Mouse (Mus musculus) liver, adult 2 months (tissue): Measurements from ENCODE around the gene Ino80d. TPM values are rescaled to one million over a fixed set of nuclear protein-coding genes. Genes with fewer than 3 reads are reported as not detected.

Experiments
- DNase-seq: peaks from one replicate; pipeline ENCODE4 v3.0.0-alpha.2; 2011; ENCODE audit warnings: low read depth, low spot score; ENCODE audit errors: extremely low read depth
- H3K27ac ChIP-seq: fragments of 200-500 bp; replicated peaks from 2 replicates; pipeline ENCODE4 v1.5.1; 2012; ENCODE audit warnings: low read depth, mild to moderate bottlenecking, control low read depth, inconsistent platforms, low read length; ENCODE audit not compliant: insufficient read depth
- H3K27me3 ChIP-seq: fragments of 200-500 bp; 2 replicates; pipeline ENCODE4 v1.6.1; 2012; ENCODE audit warnings: mild to moderate bottlenecking, moderate library complexity, low read length, inconsistent platforms; ENCODE audit not compliant: control insufficient read depth, insufficient read depth
- H3K36me3 ChIP-seq: fragments of 200-500 bp; 2 replicates; pipeline ENCODE4 v1.6.1; 2012; ENCODE audit warnings: low read length, inconsistent platforms; ENCODE audit not compliant: control insufficient read depth, insufficient read depth
- H3K4me1 ChIP-seq: fragments of 200-500 bp; 2 replicates; pipeline ENCODE4 v1.6.1; 2011; ENCODE audit warnings: low read length; ENCODE audit not compliant: control insufficient read depth, insufficient read depth
- H3K4me3 ChIP-seq: fragments of 200-500 bp; 2 replicates; pipeline ENCODE4 v1.5.1; 2011; ENCODE audit warnings: low read depth, mild to moderate bottlenecking, control low read depth, low read length, moderate library complexity; ENCODE audit not compliant: insufficient read depth
- H3K79me2 ChIP-seq: fragments of 200-500 bp; 2 replicates; pipeline ENCODE4 v1.6.1; 2012; ENCODE audit warnings: inconsistent platforms, mild to moderate bottlenecking, low read length, moderate library complexity; ENCODE audit not compliant: control insufficient read depth, insufficient read depth
- H3K9ac ChIP-seq: fragments of 200-500 bp; 2 replicates; pipeline ENCODE4 v1.6.1; 2012; ENCODE audit warnings: low read depth, mild to moderate bottlenecking, control low read depth, inconsistent platforms, low read length
- CTCF ChIP-seq: fragments of 200-500 bp; IDR thresholded peaks from 2 replicates; pipeline ENCODE4 v1.5.1; 2011; ENCODE audit warnings: low read depth, low read length, control low read depth
- POLR2A ChIP-seq: fragments of 200-500 bp; IDR thresholded peaks from 2 replicates; pipeline ENCODE4 v1.6.1; 2011; ENCODE audit warnings: low read length, control low read depth; ENCODE audit not compliant: insufficient read depth; ENCODE audit errors: extremely low read depth
- WGBS: fragments of 180-500 bp; shearing (Covaris S2); methylation state at CpG from one replicate; pipeline ENCODE4 v1.1.7; 2018; 5-methylcytosine and 5-hydroxymethylcytosine counted together
- polyA plus RNA-seq: library from polyadenylated mRNA; depleted of rRNA; stranded (reverse); fragments of >200 nt; gene quantifications from 2 replicates; pipeline ENCODE4 v1.2.3, GENCODE M21; 2012
- total RNA-seq: library from RNA; depleted of rRNA; stranded (reverse); fragments of >200 nt; gene quantifications from 2 replicates; pipeline ENCODE4 v1.2.3, GENCODE M21; 2014

Ino80d gene
- total and polyA plus RNA-seq, 2 experiments = 5.2 to 5.3 TPM

- peak; percentile 70 for DNase-seq
- no peaks in the 10 kb centered on the region for H3K36me3 ChIP-seq
- peak overlapping the region; percentile 99 for H3K9ac ChIP-seq
- H3K4me1 ChIP-seq = peaks cover 9% of the 10 kb centered on the region
- WGBS = under 1% methylated on average over 11 of the region's 11 CpGs
- peaks cover 32% of the 10 kb centered on the region; the same call in 1 of the 2 replicates for H3K79me2 ChIP-seq
- H3K27ac ChIP-seq = peak overlapping the region; percentile 80
- TF ChIP-seq CTCF = no peak
- 0 out of 2 replicates have a peak, but pooled peaks have one; percentile 33 for TF ChIP-seq POLR2A
- no peaks in the 10 kb centered on the region for H3K27me3 ChIP-seq
- peak overlapping the region; percentile 90 for H3K4me3 ChIP-seq
These were observed 1.6 kb downstream of the Ino80d start for GRCm38 (mm10) chr1:63112865-63113261.

GRCm38 (mm10) chr1:63112151-63112864 is 2.2 kb downstream of the Ino80d start:
- Histone ChIP-seq H3K79me2 (peaks cover 36% of the 10 kb centered on the region; the same call in 1 of the 2 replicates), H3K36me3 (no peaks in the 10 kb centered on the region), H3K4me3 (peak overlapping the region; percentile 90), H3K27ac (peak overlapping the region; percentile 80), H3K9ac (peak overlapping the region; percentile 99), H3K27me3 (no peaks in the 10 kb centered on the region), H3K4me1 (peaks cover 10% of the 10 kb centered on the region)
- WGBS = 32% methylated on average over 8 of the region's 8 CpGs
- TF ChIP-seq CTCF (no peak), POLR2A (no peak)
- DNase-seq = no peak

GRCm38 (mm10) chr1:63110536-63111285 is 3.8 kb downstream of the Ino80d start:
- Histone ChIP-seq H3K27ac (no peak overlapping the region), H3K27me3 (no peaks in the 10 kb centered on the region), H3K4me1 (peaks cover 10% of the 10 kb centered on the region), H3K9ac (no peak overlapping the region), H3K4me3 (no peak overlapping the region), H3K79me2 (peaks cover 36% of the 10 kb centered on the region; the same call in 1 of the 2 replicates), H3K36me3 (peaks cover 2% of the 10 kb centered on the region; the same call in 1 of the 2 replicates)
- 68% methylated on average over 7 of the region's 7 CpGs for WGBS
- TF ChIP-seq CTCF = peak; percentile 22; the same call in 1 of the 2 replicates
- no peak for TF ChIP-seq POLR2A
- DNase-seq = no peak

- no peak overlapping the region for H3K4me3 ChIP-seq
- H3K27ac ChIP-seq = no peak overlapping the region
- 57% methylated on average over 6 of the region's 6 CpGs for WGBS
- TF ChIP-seq POLR2A (no peak), CTCF (no peak)
- no peaks in the 10 kb centered on the region for H3K27me3 ChIP-seq
- DNase-seq = no peak
- H3K79me2 ChIP-seq = peaks cover 40% of the 10 kb centered on the region; the same call in 1 of the 2 replicates
- H3K36me3 ChIP-seq = peaks cover 4% of the 10 kb centered on the region; the same call in 1 of the 2 replicates
- H3K9ac ChIP-seq = no peak overlapping the region
- H3K4me1 ChIP-seq = peaks cover 10% of the 10 kb centered on the region
These were observed 6.7 kb downstream of the Ino80d start for GRCm38 (mm10) chr1:63107614-63108327.

- no peak overlapping the region for H3K4me3 ChIP-seq
- TF ChIP-seq POLR2A (no peak), CTCF (no peak)
- H3K4me1 ChIP-seq = peaks cover under 1% of the 10 kb centered on the region; the same call in 1 of the 2 replicates
- no peak overlapping the region for H3K27ac ChIP-seq
- H3K79me2 ChIP-seq = peaks cover 42% of the 10 kb centered on the region; the same call in 1 of the 2 replicates
- peaks cover 33% of the 10 kb centered on the region for H3K36me3 ChIP-seq
- WGBS = 88% methylated on average over 12 of the region's 12 CpGs
- H3K27me3 ChIP-seq = no peaks in the 10 kb centered on the region
- no peak overlapping the region for H3K9ac ChIP-seq
- DNase-seq = no peak
These were observed 11.6 kb downstream of the Ino80d start for GRCm38 (mm10) chr1:63102758-63103451.
